Mouse (Mus musculus) stomach, embryonic 16.5 days (tissue): ENCODE data around the gene Prkch. TPM values are rescaled to one million over a fixed set of nuclear protein-coding genes. Genes with fewer than 3 reads are reported as not detected.

Source experiments
- ATAC-seq: fragments of 200-750 bp; cut with Nextera tagmentation; 2 replicates; pipeline ENCODE4 v1.8.0; 2017; ENCODE audit warnings: moderate number of reproducible peaks, moderate TSS enrichment; ENCODE audit not compliant: insufficient read depth, low FRiP score
- H3K27ac ChIP-seq: fragments of 300-500 bp; sonication (generic); 2 replicates; pipeline ENCODE4 v1.5.1; 2014; ENCODE audit warnings: low read length
- H3K27me3 ChIP-seq: fragments of 300-500 bp; sonication (generic); 2 replicates; pipeline ENCODE4 v1.6.1; 2014; ENCODE audit warnings: low read length, control low read depth, mixed read lengths; ENCODE audit not compliant: control insufficient read depth, insufficient read depth
- H3K36me3 ChIP-seq: fragments of 300-500 bp; sonication (generic); 2 replicates; pipeline ENCODE4 v1.6.1; 2014; ENCODE audit warnings: low read length; ENCODE audit not compliant: control insufficient read depth, insufficient read depth
- H3K4me1 ChIP-seq: fragments of 300-500 bp; sonication (generic); 2 replicates; pipeline ENCODE4 v1.6.1; 2014; ENCODE audit warnings: low read length, control low read depth, mixed read lengths; ENCODE audit not compliant: control insufficient read depth, insufficient read depth
- H3K4me2 ChIP-seq: fragments of 300-500 bp; sonication (generic); 2 replicates; pipeline ENCODE4 v1.6.1; 2014; ENCODE audit warnings: low read depth, low read length, mixed read lengths
- H3K4me3 ChIP-seq: fragments of 300-500 bp; sonication (generic); replicated peaks from 2 replicates; pipeline ENCODE4 v1.5.1; 2014; ENCODE audit warnings: mild to moderate bottlenecking, low read length
- H3K9ac ChIP-seq: fragments of 300-500 bp; sonication (generic); 2 replicates; pipeline ENCODE4 v1.6.1; 2014; ENCODE audit warnings: low read length
- H3K9me3 ChIP-seq: fragments of 300-500 bp; sonication (generic); replicated peaks from 2 replicates; pipeline ENCODE4 v1.6.1; 2016; ENCODE audit warnings: low read length, control low read depth; ENCODE audit not compliant: control insufficient read depth
- WGBS: fragments of 180-500 bp; shearing (Covaris S2); extraction: QIAGEN DNeasy Blood & Tissue Kit; methylation state at CpG from one replicate; pipeline ENCODE4 v1.1.7; 2014; 5-methylcytosine and 5-hydroxymethylcytosine counted together
- polyA plus RNA-seq: library from polyadenylated mRNA; unstranded; fragments of >200 nt; fragmentation: Nextera tagmentation; extraction: Ambion mirVana; gene quantifications from 2 replicates; pipeline ENCODE4 v1.2.1, GENCODE M21; 2015

The Prkch gene
- polyA plus RNA-seq, 1 experiment from 2014 or later, result 9.8 TPM

- no peak overlapping the region for H3K4me3 ChIP-seq
- H3K4me2 ChIP-seq, result no peak overlapping the region
- ATAC-seq, result no peak
- H3K4me1 ChIP-seq, result peaks cover 7% of the 10 kb centered on the region; the same call in 1 of the 2 replicates
- no peaks in the 10 kb centered on the region for H3K36me3 ChIP-seq
- H3K27me3 ChIP-seq, result no peaks in the 10 kb centered on the region
- H3K27ac ChIP-seq, result no peak overlapping the region
- WGBS, result 77% methylated on average over 12 of the region's 12 CpGs
- H3K9me3 ChIP-seq, result no peaks in the 10 kb centered on the region
- H3K9ac ChIP-seq, result no peak overlapping the region
Observed at GRCm38 (mm10) chr12:73604762-73605161, 20.2 kb downstream of the Prkch start.

- no peak overlapping the region for H3K9ac ChIP-seq
- no peak overlapping the region for H3K27ac ChIP-seq
- peaks cover 7% of the 10 kb centered on the region; the same call in 1 of the 2 replicates for H3K4me1 ChIP-seq
- no peak overlapping the region for H3K4me2 ChIP-seq
- H3K36me3 ChIP-seq, result no peaks in the 10 kb centered on the region
- no peaks in the 10 kb centered on the region for H3K27me3 ChIP-seq
- WGBS, result 59% methylated on average over 4 of the region's 4 CpGs
- no peak overlapping the region for H3K4me3 ChIP-seq
- H3K9me3 ChIP-seq, result no peaks in the 10 kb centered on the region
- no peak for ATAC-seq
Observed at GRCm38 (mm10) chr12:73605174-73605573, 20.6 kb downstream of the Prkch start.

- 47% methylated on average over 13 of the region's 13 CpGs for WGBS
- no peak for ATAC-seq
- peaks cover 9% of the 10 kb centered on the region; the same call in 1 of the 2 replicates for H3K4me1 ChIP-seq
- H3K9me3 ChIP-seq, result no peaks in the 10 kb centered on the region
- no peak overlapping the region for H3K4me3 ChIP-seq
- H3K27me3 ChIP-seq, result no peaks in the 10 kb centered on the region
- no peak overlapping the region for H3K4me2 ChIP-seq
- H3K9ac ChIP-seq, result no peak overlapping the region
- H3K27ac ChIP-seq, result 0 out of 2 replicates have a peak overlapping the region, but pooled peaks have one; percentile 11
- H3K36me3 ChIP-seq, result no peaks in the 10 kb centered on the region
Observed at GRCm38 (mm10) chr12:73607381-73608064, 22.9 kb downstream of the Prkch start.

DNA sequence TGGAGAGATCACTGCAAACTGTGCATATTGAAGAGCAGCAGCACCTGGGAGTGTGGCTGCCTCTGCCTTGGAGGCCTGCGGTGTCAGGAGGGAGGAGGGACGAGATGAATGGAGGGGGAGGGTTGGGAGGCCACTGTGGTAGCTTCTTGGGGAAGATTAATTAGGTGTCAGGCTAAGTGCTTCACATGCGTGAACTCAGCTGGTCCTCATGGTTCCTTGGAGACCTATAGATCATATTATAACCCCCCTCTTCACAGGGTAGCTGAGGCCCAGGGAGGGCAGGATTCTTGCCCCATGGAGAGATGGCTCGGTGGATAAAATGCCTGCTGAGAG lies 23.4 kb downstream of the Prkch start:
- H3K9ac ChIP-seq, result no peak overlapping the region
- no peak overlapping the region for H3K4me3 ChIP-seq
- no peaks in the 10 kb centered on the region for H3K36me3 ChIP-seq
- 11% methylated on average over 4 of the region's 4 CpGs for WGBS
- H3K27me3 ChIP-seq, result no peaks in the 10 kb centered on the region
- no peaks in the 10 kb centered on the region for H3K9me3 ChIP-seq
- no peak for ATAC-seq
- 0 out of 2 replicates have a peak overlapping the region, but pooled peaks have one; percentile 11 for H3K27ac ChIP-seq
- H3K4me2 ChIP-seq, result no peak overlapping the region
- H3K4me1 ChIP-seq, result peaks cover 13% of the 10 kb centered on the region; the same call in 1 of the 2 replicates

DNA sequence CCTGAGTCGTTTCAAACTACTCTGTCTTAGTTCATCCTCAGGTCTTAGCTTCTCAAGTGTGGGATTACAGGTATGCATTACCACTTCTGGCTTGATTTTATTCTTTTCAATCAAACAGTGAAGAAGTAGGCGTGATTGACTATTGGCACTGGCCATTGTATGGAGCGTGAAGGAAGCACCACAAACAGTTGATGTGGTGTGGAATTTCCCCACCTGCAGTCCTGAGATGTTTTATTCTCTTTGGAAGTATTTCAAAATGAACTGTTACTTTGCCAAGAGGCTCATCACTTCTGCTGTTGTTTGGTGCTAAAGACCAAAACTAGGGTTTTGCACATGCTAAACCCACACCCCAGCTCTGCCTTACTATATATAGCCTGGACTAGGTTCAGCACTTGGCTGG lies 24.7 kb downstream of the Prkch start:
- WGBS, result 76% methylated on average over 3 of the region's 3 CpGs
- no peak overlapping the region for H3K4me2 ChIP-seq
- H3K4me3 ChIP-seq, result no peak overlapping the region
- ATAC-seq, result no peak
- peaks cover 15% of the 10 kb centered on the region; the same call in 1 of the 2 replicates for H3K4me1 ChIP-seq
- H3K27ac ChIP-seq, result no peak overlapping the region
- no peaks in the 10 kb centered on the region for H3K9me3 ChIP-seq
- H3K36me3 ChIP-seq, result no peaks in the 10 kb centered on the region
- no peak overlapping the region for H3K9ac ChIP-seq
- H3K27me3 ChIP-seq, result no peaks in the 10 kb centered on the region

- Histone ChIP-seq H3K9me3 (no peaks in the 10 kb centered on the region), H3K27me3 (no peaks in the 10 kb centered on the region), H3K27ac (no peak overlapping the region), H3K4me3 (no peak overlapping the region), H3K36me3 (no peaks in the 10 kb centered on the region), H3K9ac (no peak overlapping the region), H3K4me2 (no peak overlapping the region), H3K4me1 (peaks cover 15% of the 10 kb centered on the region; the same call in 1 of the 2 replicates)
- ATAC-seq, result no peak
- WGBS, result 76% methylated on average over 18 of the region's 18 CpGs
Observed at GRCm38 (mm10) chr12:73609676-73610545, 25.3 kb downstream of the Prkch start.

- 69% methylated on average over 8 of the region's 8 CpGs for WGBS
- no peak for ATAC-seq
- Histone ChIP-seq H3K4me3 (no peak overlapping the region), H3K9me3 (no peaks in the 10 kb centered on the region), H3K4me2 (no peak overlapping the region), H3K4me1 (peaks cover 15% of the 10 kb centered on the region; the same call in 1 of the 2 replicates), H3K27ac (no peak overlapping the region), H3K9ac (no peak overlapping the region), H3K36me3 (no peaks in the 10 kb centered on the region), H3K27me3 (no peaks in the 10 kb centered on the region)
Observed at GRCm38 (mm10) chr12:73610831-73611370, 26.3 kb downstream of the Prkch start.

GRCm38 (mm10) chr12:73611741-73612140 lies 27.1 kb downstream of the Prkch start:
- H3K4me2 ChIP-seq, result no peak overlapping the region
- ATAC-seq, result no peak
- H3K27ac ChIP-seq, result no peak overlapping the region
- 74% methylated on average over 3 of the region's 3 CpGs for WGBS
- H3K27me3 ChIP-seq, result no peaks in the 10 kb centered on the region
- peaks cover 15% of the 10 kb centered on the region; the same call in 1 of the 2 replicates for H3K4me1 ChIP-seq
- no peaks in the 10 kb centered on the region for H3K36me3 ChIP-seq
- H3K9me3 ChIP-seq, result no peaks in the 10 kb centered on the region
- H3K4me3 ChIP-seq, result no peak overlapping the region
- H3K9ac ChIP-seq, result no peak overlapping the region

- 0 out of 2 replicates have a peak overlapping the region, but pooled peaks have one; percentile 38 for H3K27ac ChIP-seq
- ATAC-seq, result no peak
- H3K27me3 ChIP-seq, result no peaks in the 10 kb centered on the region
- no peaks in the 10 kb centered on the region for H3K9me3 ChIP-seq
- H3K4me2 ChIP-seq, result no peak overlapping the region
- H3K9ac ChIP-seq, result no peak overlapping the region
- H3K36me3 ChIP-seq, result no peaks in the 10 kb centered on the region
- WGBS, result 52% methylated on average over 6 of the region's 6 CpGs
- H3K4me1 ChIP-seq, result peaks cover 9% of the 10 kb centered on the region; the same call in 1 of the 2 replicates
- H3K4me3 ChIP-seq, result no peak overlapping the region
Observed at GRCm38 (mm10) chr12:73613183-73613582, 28.6 kb downstream of the Prkch start.
